Mouse (Mus musculus) myocyte (in vitro differentiated cells): ENCODE results near the gene Igfbp2.

Experiments
- CEBPB ChIP-seq: IDR thresholded peaks from 2 replicates; pipeline ENCODE4 v1.6.1; 2011; ENCODE audit warnings: mild to moderate bottlenecking, moderate library complexity; ENCODE audit not compliant: poor library complexity, insufficient read depth, severe bottlenecking
- E2F4 ChIP-seq: IDR thresholded peaks from one replicate; pipeline ENCODE4 v1.6.1; 2011; ENCODE audit warnings: mild to moderate bottlenecking, control low read depth, moderate library complexity; ENCODE audit not compliant: insufficient read depth
- MAX ChIP-seq: IDR thresholded peaks from one replicate; pipeline ENCODE4 v1.6.1; 2011; ENCODE audit warnings: low read depth, mild to moderate bottlenecking, control low read depth
- POLR2A ChIP-seq: IDR thresholded peaks from one replicate; pipeline ENCODE4 v1.6.1; 2011; ENCODE audit warnings: low read depth, mild to moderate bottlenecking, control low read depth, moderate library complexity; ENCODE audit not compliant: insufficient read length
- TCF12 ChIP-seq: IDR thresholded peaks from one replicate; pipeline ENCODE4 v1.6.1; 2011; ENCODE audit warnings: mild to moderate bottlenecking, control low read depth; ENCODE audit not compliant: poor library complexity, insufficient read depth, severe bottlenecking
- USF1 ChIP-seq: IDR thresholded peaks from one replicate; pipeline ENCODE4 v1.6.1; 2011; ENCODE audit warnings: low read depth, mild to moderate bottlenecking, control low read depth, moderate library complexity

- TF ChIP-seq USF1: no peak
- TF ChIP-seq POLR2A: no peak
- TF ChIP-seq TCF12: no peak
- TF ChIP-seq E2F4: no peak
- TF ChIP-seq CEBPB: no peak
- TF ChIP-seq MAX: no peak
These were observed 43.6 kb upstream of the Igfbp2 start for GRCm38 (mm10) chr1:72780720-72781119.
